Mouse (Mus musculus) liver, embryonic 11.5 days (tissue): ENCODE data around the gene Elfn1. TPM values are rescaled to one million over a fixed set of nuclear protein-coding genes. Genes with fewer than 3 reads are reported as not detected.

Experiments
- ATAC-seq: fragments of 200-750 bp; cut with Nextera tagmentation; replicated peaks from 2 replicates; pipeline ENCODE4 v1.8.0; 2017; ENCODE audit warnings: moderate number of reproducible peaks, mild to moderate bottlenecking, moderate TSS enrichment, moderate library complexity; ENCODE audit not compliant: low FRiP score
- DNase-seq: peaks from one replicate; pipeline ENCODE4 v3.0.0-alpha.2; 2017; ENCODE audit warnings: low spot score
- H3K27ac ChIP-seq: fragments of 300-500 bp; sonication (generic); 2 replicates; pipeline ENCODE4 v1.5.1; 2014; ENCODE audit warnings: mild to moderate bottlenecking, low read depth, low read length, control low read depth
- H3K27me3 ChIP-seq: fragments of 300-500 bp; sonication (generic); replicated peaks from 2 replicates; pipeline ENCODE4 v1.6.1; 2014; ENCODE audit warnings: low read length, mixed read lengths; ENCODE audit not compliant: control insufficient read depth, insufficient read depth
- H3K36me3 ChIP-seq: fragments of 300-500 bp; sonication (generic); 2 replicates; pipeline ENCODE4 v1.6.1; 2014; ENCODE audit warnings: mild to moderate bottlenecking, low read length, moderate library complexity, mixed read lengths; ENCODE audit not compliant: control insufficient read depth, insufficient read depth
- H3K4me1 ChIP-seq: fragments of 300-500 bp; sonication (generic); replicated peaks from 2 replicates; pipeline ENCODE4 v1.6.1; 2014; ENCODE audit warnings: low read length, mixed read lengths; ENCODE audit not compliant: control insufficient read depth, insufficient read depth
- H3K4me2 ChIP-seq: fragments of 300-500 bp; sonication (generic); 2 replicates; pipeline ENCODE4 v1.6.1; 2014; ENCODE audit warnings: mild to moderate bottlenecking, control low read depth, moderate library complexity
- H3K4me3 ChIP-seq: fragments of 300-500 bp; sonication (generic); 2 replicates; pipeline ENCODE4 v1.5.1; 2014; ENCODE audit warnings: low read depth, low read length, control low read depth
- H3K9ac ChIP-seq: fragments of 300-500 bp; sonication (generic); 2 replicates; pipeline ENCODE4 v1.6.1; 2014; ENCODE audit warnings: low read depth, low read length, control low read depth
- H3K9me3 ChIP-seq: fragments of 300-500 bp; sonication (generic); 2 replicates; pipeline ENCODE4 v1.6.1; 2016; ENCODE audit warnings: low read length, inconsistent platforms, mixed read lengths; ENCODE audit not compliant: control insufficient read depth
- WGBS: fragments of 180-500 bp; shearing (Covaris S2); extraction: QIAGEN DNeasy Blood & Tissue Kit; methylation state at CpG from one replicate; pipeline ENCODE4 v1.1.7; 2014; 5-methylcytosine and 5-hydroxymethylcytosine counted together
- polyA plus RNA-seq: library from polyadenylated mRNA; unstranded; fragments of >200 nt; fragmentation: Nextera tagmentation; extraction: Ambion mirVana; gene quantifications from 2 replicates; pipeline ENCODE4 v1.2.1, GENCODE M21; 2014

Elfn1 gene
- polyA plus RNA-seq, 1 experiment from 2014 or later, result 0.23 TPM

DNA sequence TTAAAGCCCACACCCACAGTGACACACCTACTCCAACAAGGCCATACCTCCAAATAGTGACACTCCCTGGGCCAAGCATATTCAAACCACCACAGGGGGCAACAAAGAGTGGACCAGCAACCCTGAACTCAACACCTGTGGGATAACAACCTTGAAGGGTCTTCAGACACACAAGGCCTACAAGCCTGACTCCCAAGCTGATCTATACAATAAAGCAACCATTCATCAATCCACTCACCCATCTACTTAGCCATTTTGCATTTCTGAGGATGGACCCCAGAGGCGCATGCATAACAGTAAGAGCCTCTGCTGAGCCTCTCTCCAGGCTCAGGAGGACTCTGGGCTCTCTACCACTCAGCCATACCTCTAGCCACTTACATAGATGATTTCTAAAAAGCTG, 109.2 kb downstream of the Elfn1 start:
- DNase-seq, result no peak
- ATAC-seq, result no peak
- H3K4me2 ChIP-seq, result no peak overlapping the region
- H3K27me3 ChIP-seq, result no peaks in the 10 kb centered on the region
- no peaks in the 10 kb centered on the region; the same call in 1 of the 2 replicates for H3K36me3 ChIP-seq
- no peak overlapping the region for H3K4me3 ChIP-seq
- H3K4me1 ChIP-seq, result peaks cover 6% of the 10 kb centered on the region
- WGBS, result 96% methylated on average over 1 of the region's 1 CpGs
- H3K9me3 ChIP-seq, result no peaks in the 10 kb centered on the region
- no peak overlapping the region for H3K27ac ChIP-seq
- no peak overlapping the region for H3K9ac ChIP-seq

DNA sequence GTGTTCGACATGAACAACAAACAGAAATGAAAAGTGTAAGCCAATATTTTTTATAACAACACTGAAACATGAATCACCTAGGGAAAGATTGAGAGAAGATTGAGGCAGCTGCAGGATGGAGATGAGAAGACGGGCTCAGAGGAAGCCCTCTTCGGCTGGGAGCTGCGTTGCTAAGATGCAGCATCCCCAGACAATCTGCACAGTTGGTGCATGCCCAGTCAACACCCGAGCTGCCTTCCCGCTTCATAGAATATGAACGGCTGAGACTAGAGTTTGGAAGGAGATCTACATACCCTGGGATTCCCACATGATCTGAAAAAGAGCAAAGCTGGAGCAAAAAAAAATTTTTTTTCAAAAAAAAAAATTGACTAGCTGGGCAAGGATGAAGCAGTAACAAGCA, 111.0 kb downstream of the Elfn1 start:
- WGBS, result 91% methylated on average over 7 of the region's 7 CpGs
- Histone ChIP-seq H3K4me1 (no peaks in the 10 kb centered on the region), H3K27me3 (no peaks in the 10 kb centered on the region), H3K4me2 (no peak overlapping the region), H3K27ac (no peak overlapping the region), H3K36me3 (no peaks in the 10 kb centered on the region; the same call in 1 of the 2 replicates), H3K9ac (no peak overlapping the region), H3K9me3 (no peaks in the 10 kb centered on the region), H3K4me3 (no peak overlapping the region)
- no peak for ATAC-seq
- no peak for DNase-seq

DNA sequence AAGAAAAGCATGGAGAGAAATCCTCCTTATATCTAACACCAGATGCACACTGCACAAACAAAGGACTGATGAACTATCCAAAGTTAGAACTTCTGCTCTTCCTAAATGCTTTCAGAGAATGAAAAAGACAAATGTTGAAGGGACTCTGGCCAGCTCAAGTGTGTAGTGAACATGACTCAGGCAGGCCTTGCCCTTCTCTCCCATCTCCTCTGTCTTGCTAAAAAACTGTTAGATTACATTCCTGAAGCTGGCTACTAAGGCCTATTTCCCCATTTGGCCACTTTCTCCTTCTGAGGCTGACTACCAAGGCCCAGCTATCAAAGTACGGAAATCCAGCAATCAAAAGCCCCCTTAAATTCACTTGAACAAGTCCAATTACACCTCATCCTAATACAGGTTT, 111.9 kb downstream of the Elfn1 start:
- WGBS, result 97% methylated on average over 1 of the region's 1 CpGs
- no peaks in the 10 kb centered on the region for H3K9me3 ChIP-seq
- H3K9ac ChIP-seq, result no peak overlapping the region
- H3K4me1 ChIP-seq, result no peaks in the 10 kb centered on the region
- no peak overlapping the region for H3K4me3 ChIP-seq
- no peaks in the 10 kb centered on the region; the same call in 1 of the 2 replicates for H3K36me3 ChIP-seq
- H3K4me2 ChIP-seq, result no peak overlapping the region
- ATAC-seq (no peak), DNase-seq (no peak)
- no peak overlapping the region for H3K27ac ChIP-seq
- H3K27me3 ChIP-seq, result no peaks in the 10 kb centered on the region

- Histone ChIP-seq H3K4me2 (no peak overlapping the region), H3K4me1 (no peaks in the 10 kb centered on the region), H3K9me3 (no peaks in the 10 kb centered on the region), H3K27me3 (no peaks in the 10 kb centered on the region), H3K27ac (no peak overlapping the region), H3K4me3 (no peak overlapping the region), H3K9ac (no peak overlapping the region), H3K36me3 (no peaks in the 10 kb centered on the region; the same call in 1 of the 2 replicates)
- ATAC-seq (no peak), DNase-seq (no peak)
- WGBS, result 80% methylated on average over 10 of the region's 10 CpGs
Measured at GRCm38 (mm10) chr5:140021755-140022154, 114.0 kb downstream of the Elfn1 start.

GRCm38 (mm10) chr5:140022861-140023260, 115.1 kb downstream of the Elfn1 start:
- no peaks in the 10 kb centered on the region for H3K27me3 ChIP-seq
- no peak for ATAC-seq
- no peaks in the 10 kb centered on the region; the same call in 1 of the 2 replicates for H3K36me3 ChIP-seq
- H3K9ac ChIP-seq, result no peak overlapping the region
- no peak for DNase-seq
- no peaks in the 10 kb centered on the region for H3K4me1 ChIP-seq
- WGBS, result 83% methylated on average over 6 of the region's 6 CpGs
- H3K9me3 ChIP-seq, result no peaks in the 10 kb centered on the region
- no peak overlapping the region for H3K4me3 ChIP-seq
- no peak overlapping the region for H3K4me2 ChIP-seq
- no peak overlapping the region for H3K27ac ChIP-seq

DNA sequence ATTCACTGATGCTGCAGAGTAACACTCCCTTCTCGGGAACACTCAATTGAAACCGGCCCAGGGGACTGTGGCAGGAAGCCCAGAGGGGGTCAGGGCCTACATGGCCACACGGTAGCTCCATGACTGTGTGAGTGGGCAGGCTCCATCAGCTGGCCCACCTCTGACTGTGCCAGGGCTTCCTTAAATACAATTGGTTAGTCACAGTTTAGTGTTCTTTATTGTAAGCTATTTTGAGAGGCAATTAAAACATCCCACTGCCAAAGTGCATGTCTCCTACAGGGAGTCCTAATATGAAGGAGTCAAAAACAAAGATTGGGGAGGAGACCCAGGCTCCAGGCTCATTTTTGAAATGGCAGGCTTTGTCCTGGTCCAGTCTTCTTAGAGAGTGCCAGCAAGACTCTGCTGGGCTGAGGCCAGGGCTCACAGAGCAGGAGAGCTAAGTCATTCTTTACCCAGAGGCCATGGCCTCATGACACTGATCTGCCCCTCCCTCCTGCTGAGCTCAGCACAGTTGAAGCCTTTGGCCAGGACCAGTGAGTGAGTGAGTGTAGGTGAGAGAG, 116.3 kb downstream of the Elfn1 start:
- Histone ChIP-seq H3K9ac (no peak overlapping the region), H3K4me1 (no peaks in the 10 kb centered on the region), H3K4me2 (no peak overlapping the region), H3K9me3 (no peaks in the 10 kb centered on the region), H3K27me3 (no peaks in the 10 kb centered on the region), H3K27ac (no peak overlapping the region), H3K4me3 (no peak overlapping the region), H3K36me3 (no peaks in the 10 kb centered on the region; the same call in 1 of the 2 replicates)
- WGBS, result 79% methylated on average over 3 of the region's 3 CpGs
- ATAC-seq (peak; percentile 58; the same call in 1 of the 2 replicates), DNase-seq (no peak)

Other genes starting within 250 kb of the Elfn1 start
- 17.1 and 18.5 TPM in 2 replicates for gene Micall2, start 171.6 kb upstream of the Elfn1 start, polyA plus RNA-seq
- gene Ints1, start 132.3 kb upstream of the Elfn1 start, polyA plus RNA-seq, result 34.9 TPM in 2 replicates
- 30.4 and 35.1 TPM in 2 replicates for gene Mafk, start 116.4 kb upstream of the Elfn1 start, polyA plus RNA-seq
- gene Tmem184a, start 88.0 kb upstream of the Elfn1 start, polyA plus RNA-seq, result 2.3 and 2.7 TPM in 2 replicates
- not detected in 2 replicates for gene Gm26938, start 81.5 kb upstream of the Elfn1 start, polyA plus RNA-seq
- 112 and 124 TPM in 2 replicates for gene Psmg3, start 81.1 kb upstream of the Elfn1 start, polyA plus RNA-seq